8 mouse cellular contexts compared by ENCODE assay signal in genomic region chr5:136619315-136620231, GRCm38 (mm10). TPM values are rescaled to one million over a fixed set of nuclear protein-coding genes. Genes with fewer than 3 reads are reported as not detected.
A peak's percentile ranks its signal among the peaks of the same experiment; 100 is the strongest.
DNase-seq lines count a peak whose midpoint lies in the region; ATAC-seq and TF ChIP-seq lines count a peak whose summit lies in the region.

No protein-coding gene starts in this region.

- 0 out of 2 replicates have a peak, but pooled peaks cover 2% of the 10 kb centered on the region for H3K4me1 ChIP-seq in forebrain, postnatal 0 days (ENCODE audit: insufficient read depth)
- peaks cover 4% of the 10 kb centered on the region; the same call in 1 of the 2 replicates for H3K4me1 ChIP-seq in intestine, postnatal 0 days (replicated peaks; ENCODE audit: control insufficient read depth, insufficient read depth, low read length)

- H3K9me3 ChIP-seq in forebrain, postnatal 0 days (ENCODE audit: low read length) = no peaks in the 10 kb centered on the region
- H3K9me3 ChIP-seq in intestine, postnatal 0 days (ENCODE audit: control insufficient read depth) = no peaks in the 10 kb centered on the region

- no peak overlapping the region for H3K4me3 ChIP-seq in forebrain, postnatal 0 days (ENCODE audit: low read depth, low read length)
- no peak overlapping the region for H3K4me3 ChIP-seq in intestine, postnatal 0 days (ENCODE audit: low read depth, low read length)

- no peaks in the 10 kb centered on the region for H3K36me3 ChIP-seq in forebrain, postnatal 0 days (ENCODE audit: insufficient read depth)
- H3K36me3 ChIP-seq in intestine, postnatal 0 days (ENCODE audit: control insufficient read depth, insufficient read depth) = no peaks in the 10 kb centered on the region

- H3K9ac ChIP-seq in forebrain, postnatal 0 days = 0 out of 2 replicates have a peak overlapping the region, but pooled peaks have one; percentile 2
- no peak overlapping the region for H3K9ac ChIP-seq in intestine, postnatal 0 days (ENCODE audit: low read depth, low read length)

- H3K4me2 ChIP-seq in forebrain, postnatal 0 days (ENCODE audit: low read depth) = no peak overlapping the region
- H3K4me2 ChIP-seq in intestine, postnatal 0 days (replicated peaks; ENCODE audit: low read depth) = peak overlapping the region; percentile 17; the same call in 1 of the 2 replicates

- 0 out of 2 replicates have a peak, but pooled peaks have one; percentile 29 for TF ChIP-seq CTCF in forebrain, postnatal 0 days (IDR thresholded peaks at IDR 0.05; ENCODE audit: low read depth)
- peak; percentile 59 for TF ChIP-seq CTCF in intestine, postnatal 0 days (IDR thresholded peaks at IDR 0.05; ENCODE audit: low read depth)

- ATAC-seq in forebrain, postnatal 0 days = no peak
- ATAC-seq in intestine, postnatal 0 days = no peak
- no peak for ATAC-seq in megakaryocyte-erythroid progenitor cell, adult 5-6 weeks (replicated peaks; ENCODE audit: low FRiP score, low TSS enrichment, poor library complexity, severe bottlenecking)
- ATAC-seq in erythroblast, adult 5-6 weeks (replicated peaks; ENCODE audit: low FRiP score, poor library complexity, severe bottlenecking) = no peak

- 10% methylated on average over 17 of the region's 17 CpGs for WGBS in forebrain, postnatal 0 days
- WGBS in intestine, postnatal 0 days = 29% methylated on average over 17 of the region's 17 CpGs

- DNase-seq in layer of hippocampus, postnatal 10 days (ENCODE audit: low spot score in 2 of 2) = peak; percentile 16 to 33
- DNase-seq in layer of hippocampus, postnatal 25 days (ENCODE audit: extremely low spot score in 1 of 2, low spot score in 1 of 2) = no peak
- DNase-seq in forebrain, postnatal 0 days = peak; percentile 21
- DNase-seq in lung, postnatal 10 days = peak; percentile 57
- DNase-seq in thymus, adult 18-20 months = peak; percentile 45 to 50

- no peak overlapping the region for H3K27ac ChIP-seq in forebrain, postnatal 0 days (ENCODE audit: low read depth, low read length)
- no peak overlapping the region for H3K27ac ChIP-seq in intestine, postnatal 0 days (ENCODE audit: low read depth, low read length)

- peaks cover 16% of the 10 kb centered on the region for H3K27me3 ChIP-seq in forebrain, postnatal 0 days (ENCODE audit: insufficient read depth, low read length)
- 0 out of 2 replicates have a peak, but pooled peaks cover 3% of the 10 kb centered on the region for H3K27me3 ChIP-seq in intestine, postnatal 0 days (replicated peaks; ENCODE audit: control insufficient read depth, insufficient read depth, low read length)

RNA-seq across cellular contexts. Expression of gene Cux1, which starts 52.3 kb away (rescaled TPM):
- total RNA-seq in layer of hippocampus, postnatal 10 days (2021) = 10 to 100 TPM; 53.3 to 56.6 TPM
- 10 to 100 TPM; 36.6 to 37.1 TPM for total RNA-seq in layer of hippocampus, postnatal 25 days (2021)
- 124 and 141 TPM in 2 replicates for total RNA-seq in forebrain, postnatal 0 days (2014; rRNA removed)
- 82.9 and 86.0 TPM in 2 replicates for polyA plus RNA-seq in forebrain, postnatal 0 days (2015; fragmentation: Nextera tagmentation; extraction: Ambion mirVana)
- 29.4 and 31.2 TPM in 2 replicates for polyA plus RNA-seq in intestine, postnatal 0 days (2015; fragmentation: Nextera tagmentation; extraction: Ambion mirVana)
- 105 and 126 TPM in 2 replicates for total RNA-seq in megakaryocyte-erythroid progenitor cell, adult 5-6 weeks (2014; fragmentation: Nextera tagmentation)
- total RNA-seq in megakaryocyte-erythroid progenitor cell, adult 5-6 weeks (2017) = 97.0 and 146 TPM in 2 replicates
- total RNA-seq in erythroblast, adult 5-6 weeks (2015; ENCODE audit: low replicate concordance) = 17.7 and 47.6 TPM in 2 replicates
- total RNA-seq in erythroblast, adult 5-6 weeks (2017; ENCODE audit: low replicate concordance) = 46.4 and 57.3 TPM in 2 replicates

Comparison
In these comparisons a context has a peak if more than half of its experiments do, and no peak if none do; other contexts are left out.
1. DNase-seq: peak in layer of hippocampus, postnatal 10 days (2 of 2), forebrain, postnatal 0 days (single experiment), lung, postnatal 10 days (single experiment) and thymus, adult 18-20 months (2 of 2); none in layer of hippocampus, postnatal 25 days (0 of 2).